Mouse (Mus musculus): ENCODE measurements around the gene Cemip.
"Not testable (repeated sequence)": the region's sequence is repeated elsewhere in the genome, so short reads cannot be mapped to it uniquely, and the experiment has no call there.

Cemip gene

GRCm38 (mm10) chr7:83889946-83890345, 196.4 kb downstream of the Cemip start:
- DNase-seq = not testable (repeated sequence)

- no peak for DNase-seq
Measured at GRCm38 (mm10) chr7:83889383-83889782, 196.9 kb downstream of the Cemip start.

GRCm38 (mm10) chr7:83886366-83887129, 199.8 kb downstream of the Cemip start:
- DNase-seq = peak; percentile 14

GRCm38 (mm10) chr7:83885835-83886234, 200.5 kb downstream of the Cemip start:
- DNase-seq = no peak

GRCm38 (mm10) chr7:83884921-83885532, 201.3 kb downstream of the Cemip start:
- no peak for DNase-seq

GRCm38 (mm10) chr7:83884021-83884658, 202.2 kb downstream of the Cemip start, which contains the start of the genes Tlnrd1 and Mesd:
Tlnrd1 (minus strand) TSS chr7:83884305.
Mesd (plus strand) TSS chr7:83884466.
- peak; percentile 87 for DNase-seq

GRCm38 (mm10) chr7:83883276-83884020, 202.9 kb downstream of the Cemip start:
- peak; percentile 42 for DNase-seq

Data from thymus, postnatal 25 days (tissue).